Mouse (Mus musculus) myocyte (in vitro differentiated cells): ENCODE results near the gene Pafah1b3. TPM values are rescaled to one million over a fixed set of nuclear protein-coding genes. Genes with fewer than 3 reads are reported as not detected.

Source experiments
- H3K27me3 ChIP-seq: one replicate; pipeline ENCODE4 v1.6.1; 2011; ENCODE audit not compliant: control insufficient read depth, insufficient read depth, insufficient read length
- H3K36me3 ChIP-seq: one replicate; pipeline ENCODE4 v1.6.1; 2011; ENCODE audit not compliant: control insufficient read depth, insufficient read depth
- H3K4me2 ChIP-seq: one replicate; pipeline ENCODE4 v1.6.1; 2011; ENCODE audit warnings: low read depth, control low read depth
- H3K4me3 ChIP-seq: one replicate; pipeline ENCODE4 v1.5.1; 2011; ENCODE audit warnings: mild to moderate bottlenecking, control low read depth, moderate library complexity
- H3K79me2 ChIP-seq: one replicate; pipeline ENCODE4 v1.6.1; 2011; ENCODE audit not compliant: control insufficient read depth, insufficient read depth
- H3ac ChIP-seq: one replicate; pipeline ENCODE4 v1.6.1; 2011; ENCODE audit not compliant: control insufficient read depth, insufficient read length
- CEBPB ChIP-seq: IDR thresholded peaks from 2 replicates; pipeline ENCODE4 v1.6.1; 2011; ENCODE audit warnings: mild to moderate bottlenecking, moderate library complexity; ENCODE audit not compliant: poor library complexity, insufficient read depth, severe bottlenecking
- E2F4 ChIP-seq: IDR thresholded peaks from one replicate; pipeline ENCODE4 v1.6.1; 2011; ENCODE audit warnings: mild to moderate bottlenecking, control low read depth, moderate library complexity; ENCODE audit not compliant: insufficient read depth
- MAX ChIP-seq: IDR thresholded peaks from one replicate; pipeline ENCODE4 v1.6.1; 2011; ENCODE audit warnings: low read depth, mild to moderate bottlenecking, control low read depth
- MYOD1 ChIP-seq, 3 experiments: IDR thresholded peaks; one replicate each; pipeline ENCODE4 v1.6.1; 2011; ENCODE audit warnings: control low read depth in 2 of 3, low read depth in 2 of 3, mild to moderate bottlenecking in 2 of 3, moderate library complexity in 1 of 3; ENCODE audit not compliant: insufficient read length in 2 of 3, control insufficient read depth in 1 of 3
- MYOG ChIP-seq, 3 experiments: IDR thresholded peaks; one replicate each; pipeline ENCODE4 v1.6.1; 2011; ENCODE audit warnings: control low read depth in 2 of 3, low read depth in 2 of 3, mild to moderate bottlenecking in 2 of 3; ENCODE audit not compliant: insufficient read length in 2 of 3, control insufficient read depth in 1 of 3, insufficient read depth in 1 of 3
- POLR2A ChIP-seq: IDR thresholded peaks from one replicate; pipeline ENCODE4 v1.6.1; 2011; ENCODE audit warnings: low read depth, mild to moderate bottlenecking, control low read depth, moderate library complexity; ENCODE audit not compliant: insufficient read length
- POLR2AphosphoS2 ChIP-seq: IDR thresholded peaks from one replicate; pipeline ENCODE4 v1.6.1; 2011; ENCODE audit warnings: low read depth, control low read depth; ENCODE audit not compliant: insufficient read length
- REST ChIP-seq: IDR thresholded peaks from one replicate; pipeline ENCODE4 v1.6.1; 2011; ENCODE audit warnings: mild to moderate bottlenecking, control low read depth, moderate library complexity; ENCODE audit not compliant: insufficient read depth, insufficient read length
- SRF ChIP-seq: IDR thresholded peaks from one replicate; pipeline ENCODE4 v1.6.1; 2011; ENCODE audit warnings: low read depth; ENCODE audit not compliant: control insufficient read depth, insufficient read length
- TCF12 ChIP-seq: IDR thresholded peaks from one replicate; pipeline ENCODE4 v1.6.1; 2011; ENCODE audit warnings: mild to moderate bottlenecking, control low read depth; ENCODE audit not compliant: poor library complexity, insufficient read depth, severe bottlenecking
- TCF3 ChIP-seq: IDR thresholded peaks from one replicate; pipeline ENCODE4 v1.6.1; 2011; ENCODE audit warnings: low read depth, control low read depth; ENCODE audit not compliant: insufficient read length
- USF1 ChIP-seq: IDR thresholded peaks from one replicate; pipeline ENCODE4 v1.6.1; 2011; ENCODE audit warnings: low read depth, mild to moderate bottlenecking, control low read depth, moderate library complexity
- polyA plus RNA-seq: library from polyadenylated mRNA; unstranded; fragments of >200 nt; fragmentation: generic; extraction: Trizol; gene quantifications from one replicate; pipeline ENCODE4 v1.2.1, GENCODE M21; 2012; ENCODE audit warnings: missing spikeins

The Pafah1b3 gene
- polyA plus RNA-seq, 1 experiment = 54.0 TPM

DNA sequence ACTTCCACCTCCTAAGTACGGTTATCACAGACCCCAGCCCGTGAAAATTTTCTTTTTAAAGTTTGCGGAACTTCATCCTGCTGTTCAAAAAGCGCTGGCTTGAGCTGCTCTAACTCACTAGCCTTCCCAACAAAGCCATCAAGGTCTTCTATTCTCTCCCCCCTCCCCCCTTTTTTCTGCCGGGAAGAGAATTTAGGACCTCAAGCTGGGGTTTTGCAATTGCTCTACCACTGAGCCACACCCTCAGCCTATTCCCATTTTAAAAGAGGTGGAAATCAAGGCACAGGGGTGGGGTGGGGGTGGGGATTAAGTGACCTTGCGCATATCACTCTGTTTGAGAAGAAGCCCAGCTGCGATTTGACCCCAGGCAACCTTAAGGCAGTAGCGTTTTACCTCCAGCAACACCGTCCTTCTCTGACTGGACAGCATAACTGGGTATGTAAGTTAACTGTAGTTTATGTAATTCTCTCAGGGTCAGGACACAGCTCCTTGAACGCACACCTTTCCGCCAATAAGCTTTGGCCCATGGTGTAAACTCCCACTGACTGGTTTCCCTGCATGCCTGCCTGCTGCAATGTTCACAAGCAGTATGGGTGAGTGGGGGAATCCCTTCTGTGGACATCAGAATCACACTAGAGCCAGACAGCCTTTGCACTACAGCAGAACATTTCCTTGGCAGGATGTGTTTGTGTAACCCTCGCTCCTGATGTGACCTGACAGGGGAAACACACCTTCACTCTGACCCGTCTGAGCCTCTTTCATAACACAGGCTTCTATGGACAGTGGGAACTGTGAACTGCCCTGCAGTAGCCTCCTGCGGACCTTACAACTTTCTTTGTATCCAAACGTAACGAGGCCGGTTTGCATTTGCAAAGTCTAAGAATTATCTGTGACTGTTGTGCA is 33.6 kb downstream of the Pafah1b3 start:
- Histone ChIP-seq H3ac (no peak overlapping the region), H3K36me3 (no peaks in the 10 kb centered on the region), H3K4me2 (no peak overlapping the region), H3K79me2 (peaks cover 9% of the 10 kb centered on the region), H3K27me3 (no peaks in the 10 kb centered on the region), H3K4me3 (no peak overlapping the region)
- no peak for TF ChIP-seq CEBPB
- no peak for TF ChIP-seq MYOD1 (IDR thresholded peaks at IDR 0.05; ENCODE audit: control insufficient read depth in 1 of 3, insufficient read length in 2 of 3, low read depth in 2 of 3)
- no peak for TF ChIP-seq MAX
- no peak for TF ChIP-seq MYOG (IDR thresholded peaks at IDR 0.05; ENCODE audit: control insufficient read depth in 1 of 3, insufficient read depth in 1 of 3, insufficient read length in 2 of 3, low read depth in 2 of 3)
- TF ChIP-seq TCF12 = no peak
- no peak for TF ChIP-seq SRF
- no peak for TF ChIP-seq REST
- TF ChIP-seq USF1 = no peak
- no peak for TF ChIP-seq POLR2A
- TF ChIP-seq E2F4 = no peak
- no peak for TF ChIP-seq POLR2AphosphoS2
- TF ChIP-seq TCF3 = no peak

DNA sequence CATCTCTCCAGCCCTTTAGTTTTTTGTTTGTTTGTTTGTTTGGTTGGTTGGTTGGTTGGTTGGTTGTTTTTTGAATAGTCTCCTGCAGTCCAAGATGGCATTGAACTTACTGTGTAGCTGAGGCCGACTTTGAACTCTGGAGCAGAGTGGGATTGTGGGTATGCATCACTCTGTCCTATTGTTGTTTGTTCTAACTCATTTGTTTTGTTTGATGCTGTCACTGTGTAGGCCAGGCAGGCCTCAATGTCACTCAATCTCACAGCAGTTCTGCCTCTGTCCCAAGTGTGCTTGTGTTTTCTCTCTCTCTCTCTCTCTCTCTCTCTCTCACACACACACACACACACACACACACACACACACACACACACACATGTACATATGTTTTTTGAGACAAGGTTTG is 35.9 kb downstream of the Pafah1b3 start:
- Histone ChIP-seq H3K36me3 (no peaks in the 10 kb centered on the region), H3ac (no peak overlapping the region), H3K4me2 (no peak overlapping the region), H3K79me2 (no peaks in the 10 kb centered on the region), H3K4me3 (no peak overlapping the region), H3K27me3 (no peaks in the 10 kb centered on the region)
- TF ChIP-seq REST (no peak), TCF12 (no peak), TCF3 (no peak), SRF (no peak), MYOD1 (IDR thresholded peaks at IDR 0.05; ENCODE audit: control insufficient read depth in 1 of 3, insufficient read length in 2 of 3, low read depth in 2 of 3) (no peak), POLR2A (no peak), MAX (no peak), CEBPB (no peak), E2F4 (no peak), USF1 (no peak), MYOG (IDR thresholded peaks at IDR 0.05; ENCODE audit: control insufficient read depth in 1 of 3, insufficient read depth in 1 of 3, insufficient read length in 2 of 3, low read depth in 2 of 3) (no peak), POLR2AphosphoS2 (no peak)

DNA sequence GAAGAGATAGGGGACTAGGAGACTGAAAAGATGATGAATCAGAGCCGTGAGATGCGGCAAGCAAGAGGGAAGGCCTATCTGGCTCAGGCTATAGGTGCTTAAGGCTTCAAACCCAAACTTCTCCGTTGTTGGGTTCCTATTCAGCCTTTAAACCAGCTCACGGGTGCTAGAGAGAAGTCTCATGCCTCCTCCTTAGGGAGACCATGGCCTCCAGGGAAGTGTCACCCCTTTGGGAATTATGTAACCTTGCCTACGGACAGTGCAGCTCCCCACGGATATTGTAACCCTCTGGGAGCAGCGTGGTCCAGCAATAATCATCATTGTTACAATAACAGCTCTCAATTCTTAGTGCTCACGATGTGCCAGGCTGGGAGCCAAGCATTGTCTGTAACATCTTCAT is 46.0 kb downstream of the Pafah1b3 start:
- peak overlapping the region; percentile 95 for H3K4me2 ChIP-seq
- TF ChIP-seq POLR2AphosphoS2 (no peak), USF1 (no peak), REST (no peak), MYOG (IDR thresholded peaks at IDR 0.05; ENCODE audit: control insufficient read depth in 1 of 3, insufficient read depth in 1 of 3, insufficient read length in 2 of 3, low read depth in 2 of 3) (no peak), SRF (no peak), CEBPB (no peak), TCF3 (no peak), POLR2A (no peak), MAX (no peak), MYOD1 (IDR thresholded peaks at IDR 0.05; ENCODE audit: control insufficient read depth in 1 of 3, insufficient read length in 2 of 3, low read depth in 2 of 3) (no peak), E2F4 (no peak), TCF12 (no peak)
- peak overlapping the region; percentile 84 for H3K4me3 ChIP-seq
- H3K79me2 ChIP-seq = peaks cover 32% of the 10 kb centered on the region
- H3K36me3 ChIP-seq = no peaks in the 10 kb centered on the region
- H3K27me3 ChIP-seq = no peaks in the 10 kb centered on the region
- no peak overlapping the region for H3ac ChIP-seq

- H3K27me3 ChIP-seq = no peaks in the 10 kb centered on the region
- peak overlapping the region; percentile 84 for H3K4me3 ChIP-seq
- TF ChIP-seq POLR2AphosphoS2 (no peak), MYOG (IDR thresholded peaks at IDR 0.05; ENCODE audit: control insufficient read depth in 1 of 3, insufficient read depth in 1 of 3, insufficient read length in 2 of 3, low read depth in 2 of 3) (peak in 1 of 3 experiments; percentile 64)
- H3K36me3 ChIP-seq = no peaks in the 10 kb centered on the region
- H3K79me2 ChIP-seq = peaks cover 38% of the 10 kb centered on the region
- H3ac ChIP-seq = peak overlapping the region; percentile 27
- H3K4me2 ChIP-seq = peak overlapping the region; percentile 95
These were observed 46.6 kb downstream of the Pafah1b3 start for GRCm38 (mm10) chr7:25251071-25251791.
